Mouse (Mus musculus) kidney, embryonic 14.5 days (tissue): ENCODE measurements around the gene Prodh2. TPM values are rescaled to one million over a fixed set of nuclear protein-coding genes. Genes with fewer than 3 reads are reported as not detected.
"Not testable (repeated sequence)": the region's sequence is repeated elsewhere in the genome, so short reads cannot be mapped to it uniquely, and the experiment has no call there.

Experiments used
- ATAC-seq: fragments of 200-750 bp; cut with Nextera tagmentation; 2 replicates; pipeline ENCODE4 v1.8.0; 2017; ENCODE audit warnings: moderate number of reproducible peaks, mild to moderate bottlenecking, moderate TSS enrichment, moderate library complexity; ENCODE audit not compliant: low FRiP score, low TSS enrichment
- H3K27ac ChIP-seq: fragments of 300-500 bp; sonication (generic); 2 replicates; pipeline ENCODE4 v1.5.1; 2014; ENCODE audit warnings: low read depth, mild to moderate bottlenecking, low read length, moderate library complexity, mixed read lengths
- H3K27me3 ChIP-seq: fragments of 300-500 bp; sonication (generic); 2 replicates; pipeline ENCODE4 v1.6.1; 2014; ENCODE audit warnings: mild to moderate bottlenecking, low read length; ENCODE audit not compliant: control insufficient read depth, insufficient read depth
- H3K36me3 ChIP-seq: fragments of 300-500 bp; sonication (generic); 2 replicates; pipeline ENCODE4 v1.6.1; 2014; ENCODE audit warnings: low read length, mixed read lengths; ENCODE audit not compliant: control insufficient read depth, insufficient read depth
- H3K4me1 ChIP-seq: fragments of 300-500 bp; sonication (generic); 2 replicates; pipeline ENCODE4 v1.6.1; 2014; ENCODE audit warnings: low read length, mixed read lengths; ENCODE audit not compliant: control insufficient read depth, insufficient read depth
- H3K4me2 ChIP-seq: fragments of 300-500 bp; sonication (generic); replicated peaks from 2 replicates; pipeline ENCODE4 v1.6.1; 2014; ENCODE audit warnings: low read depth, mild to moderate bottlenecking, low read length
- H3K4me3 ChIP-seq: fragments of 300-500 bp; sonication (generic); 2 replicates; pipeline ENCODE4 v1.5.1; 2014; ENCODE audit warnings: mild to moderate bottlenecking, low read length
- H3K9ac ChIP-seq: fragments of 300-500 bp; sonication (generic); 2 replicates; pipeline ENCODE4 v1.6.1; 2014; ENCODE audit warnings: low read depth, mild to moderate bottlenecking, low read length, moderate library complexity
- H3K9me3 ChIP-seq: fragments of 300-500 bp; sonication (generic); 2 replicates; pipeline ENCODE4 v1.6.1; 2016; ENCODE audit warnings: low read length; ENCODE audit not compliant: control insufficient read depth
- WGBS: fragments of 180-500 bp; shearing (Covaris S2); extraction: QIAGEN DNeasy Blood & Tissue Kit; methylation state at CpG from one replicate; pipeline ENCODE4 v1.1.7; 2014; 5-methylcytosine and 5-hydroxymethylcytosine counted together
- polyA plus RNA-seq: library from polyadenylated mRNA; unstranded; fragments of >200 nt; fragmentation: Nextera tagmentation; extraction: Ambion mirVana; gene quantifications from 2 replicates; pipeline ENCODE4 v1.2.1, GENCODE M21; 2014

The Prodh2 gene
- polyA plus RNA-seq, 1 experiment from 2014 or later: 2.3 TPM

DNA sequence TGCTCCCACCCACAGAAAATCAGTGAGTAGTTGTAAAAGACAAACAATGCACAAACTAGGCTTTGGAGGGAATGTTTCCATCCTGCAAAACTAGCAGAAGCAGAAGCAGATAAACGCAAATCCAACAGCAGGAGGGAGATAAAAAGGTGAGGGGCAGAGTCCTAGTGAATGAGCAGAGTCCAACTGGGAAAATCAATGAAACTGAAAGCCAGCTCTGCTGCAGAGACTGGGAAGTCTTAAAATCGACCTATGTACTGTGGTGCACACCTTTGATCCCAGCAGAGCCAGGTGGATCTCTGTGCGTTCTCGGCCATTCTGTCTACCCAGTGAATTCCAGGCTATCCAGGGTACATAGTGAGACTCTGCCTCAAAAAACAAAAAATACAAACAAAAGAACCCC is 18.4 kb upstream of the Prodh2 start:
- ATAC-seq: no peak
- Histone ChIP-seq H3K4me1 (peaks cover 3% of the 10 kb centered on the region; the same call in 1 of the 2 replicates), H3K4me2 (no peak overlapping the region), H3K27ac (no peak overlapping the region), H3K9me3 (no peaks in the 10 kb centered on the region), H3K27me3 (no peaks in the 10 kb centered on the region), H3K36me3 (no peaks in the 10 kb centered on the region), H3K4me3 (no peak overlapping the region), H3K9ac (no peak overlapping the region)
- WGBS: 72% methylated on average over 4 of the region's 4 CpGs

DNA sequence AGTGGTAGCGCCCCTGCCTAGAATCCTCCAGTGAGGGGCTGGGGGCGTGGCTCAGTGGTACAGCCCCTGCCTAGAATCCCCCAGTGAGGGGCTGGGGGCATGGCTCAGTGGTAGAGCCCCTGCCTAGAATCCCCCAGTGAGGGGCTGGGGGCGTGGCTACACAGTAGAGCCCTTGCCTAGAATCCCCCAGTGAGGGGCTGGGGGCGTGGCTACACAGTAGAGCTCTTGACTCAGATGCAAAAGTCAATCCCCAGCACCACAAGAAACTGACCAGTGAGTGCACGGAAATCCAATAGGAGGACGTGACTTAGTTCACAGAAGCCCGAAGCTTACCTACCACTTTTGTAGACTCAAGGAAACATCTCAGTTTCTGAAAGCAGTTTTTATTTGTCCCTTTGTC is 17.3 kb upstream of the Prodh2 start:
- H3K9me3 ChIP-seq, H3K27me3 ChIP-seq, H3K4me2 ChIP-seq, H3K9ac ChIP-seq, ATAC-seq, H3K4me1 ChIP-seq, H3K36me3 ChIP-seq, H3K27ac ChIP-seq, H3K4me3 ChIP-seq: not testable (repeated sequence)
- WGBS: 93% methylated on average over 6 of the region's 7 CpGs

DNA sequence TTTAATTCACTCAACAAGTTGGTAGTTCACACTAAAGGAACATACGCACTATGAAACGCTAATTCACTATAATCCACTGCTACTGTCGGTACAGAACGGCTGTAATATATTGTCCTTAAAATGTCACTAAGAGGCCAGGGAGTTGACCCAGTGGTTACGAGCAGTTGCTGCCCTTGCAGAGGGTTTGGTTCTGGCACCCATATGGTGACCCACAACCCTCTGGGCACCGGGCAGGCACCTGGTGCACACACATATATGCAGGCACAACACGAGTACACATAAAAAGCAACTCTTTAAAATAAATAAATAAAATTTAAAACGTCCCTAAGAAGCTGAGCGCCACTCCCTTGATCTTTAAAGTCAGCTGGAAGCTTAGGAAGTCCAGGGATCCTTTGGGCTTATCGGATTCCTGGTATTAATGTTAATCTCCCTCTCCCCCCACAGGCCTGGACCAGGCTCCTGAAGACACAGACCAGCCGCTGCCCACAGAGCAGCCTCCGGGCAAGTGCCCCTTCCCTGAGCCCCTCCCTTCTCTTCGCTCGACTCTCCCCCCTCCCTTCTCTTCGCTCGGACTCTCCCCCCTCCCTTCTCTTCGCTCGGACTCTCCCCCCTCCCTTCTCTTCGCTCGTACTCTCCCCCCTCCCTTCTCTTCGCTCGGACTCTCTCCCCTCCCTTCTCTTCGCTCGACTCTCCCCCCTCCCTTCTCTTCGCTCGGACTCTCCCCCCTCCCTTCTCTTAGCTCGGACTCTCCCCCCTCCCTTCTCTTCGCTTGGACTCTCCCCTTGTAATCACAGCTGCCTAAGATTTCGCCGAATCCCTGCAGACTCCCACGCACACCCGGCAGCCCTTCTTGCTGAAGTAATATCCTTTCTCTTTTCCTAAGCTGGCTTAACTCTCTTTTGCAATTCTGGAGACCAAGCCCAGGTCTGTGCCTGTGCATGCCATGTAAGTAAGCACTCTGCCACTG is 15.7 kb upstream of the Prodh2 start:
- Histone ChIP-seq H3K4me2 (peak overlapping the region; percentile 48), H3K9ac (peak overlapping the region; percentile 23; the same call in 1 of the 2 replicates), H3K4me3 (peak overlapping the region; percentile 25), H3K27me3 (0 out of 2 replicates have a peak, but pooled peaks cover 7% of the 10 kb centered on the region), H3K27ac (peak overlapping the region; percentile 2; the same call in 1 of the 2 replicates), H3K4me1 (peaks cover 3% of the 10 kb centered on the region; the same call in 1 of the 2 replicates), H3K9me3 (no peaks in the 10 kb centered on the region), H3K36me3 (no peaks in the 10 kb centered on the region)
- ATAC-seq: peak; percentile 79; the same call in 1 of the 2 replicates
- WGBS: 3% methylated on average over 32 of the region's 32 CpGs

DNA sequence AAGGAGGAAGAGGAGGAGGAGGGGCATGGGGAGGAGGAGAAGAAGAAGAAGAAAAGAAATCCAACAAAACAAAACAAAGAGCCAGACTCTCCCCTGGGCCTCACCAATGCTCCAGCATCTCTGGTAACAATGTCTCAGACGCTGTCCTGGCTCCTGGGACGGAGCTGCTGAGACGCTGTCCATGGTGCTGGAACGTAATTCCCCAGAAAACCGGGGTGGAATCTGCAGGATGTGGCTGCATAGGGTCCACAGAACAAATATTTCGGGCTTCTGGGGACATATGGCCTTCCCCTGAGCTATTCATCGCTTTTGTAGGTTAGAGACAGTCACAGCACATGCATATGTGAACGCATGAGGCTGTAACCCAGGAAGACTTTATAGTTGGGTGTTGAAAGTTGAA is 9.2 kb upstream of the Prodh2 start:
- Histone ChIP-seq H3K27me3 (0 out of 2 replicates have a peak, but pooled peaks cover 11% of the 10 kb centered on the region), H3K9ac (no peak overlapping the region), H3K9me3 (no peaks in the 10 kb centered on the region), H3K4me3 (no peak overlapping the region), H3K27ac (no peak overlapping the region), H3K36me3 (no peaks in the 10 kb centered on the region), H3K4me2 (no peak overlapping the region), H3K4me1 (no peaks in the 10 kb centered on the region)
- WGBS: 17% methylated on average over 8 of the region's 8 CpGs
- ATAC-seq: no peak

DNA sequence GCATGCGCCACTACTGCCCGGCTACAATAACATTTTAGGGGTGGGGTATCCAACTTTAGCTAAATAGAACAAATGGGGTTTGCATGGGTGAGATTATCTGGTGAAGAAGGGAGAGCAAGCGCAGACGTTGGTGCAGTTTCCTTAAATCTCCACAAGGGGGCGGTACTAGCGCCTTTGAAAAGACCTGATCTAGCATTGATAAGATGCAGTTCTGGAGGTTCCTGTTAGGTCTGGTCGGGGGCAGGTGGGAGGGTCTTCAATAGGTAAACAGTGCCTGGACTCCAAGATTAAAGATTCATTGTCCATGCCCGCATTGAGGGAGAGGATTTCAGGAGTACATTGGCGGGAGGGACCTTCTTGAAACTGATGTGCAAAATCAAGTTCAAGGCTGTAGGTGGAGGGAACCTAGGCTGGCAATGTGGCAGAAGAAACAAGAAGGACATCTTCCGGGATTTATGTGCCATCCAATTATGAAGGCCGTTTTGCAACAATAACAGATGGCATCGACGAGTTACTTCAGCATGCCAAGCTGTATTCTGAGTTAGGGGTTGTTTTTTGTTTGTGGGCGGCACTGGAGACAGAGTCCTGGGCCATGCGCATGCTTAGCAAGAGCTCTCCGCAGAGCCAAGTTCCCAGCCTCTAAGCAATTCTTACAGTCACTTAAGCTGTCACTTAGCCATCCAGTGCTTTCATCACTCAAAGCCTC is 3.0 kb upstream of the Prodh2 start:
- H3K27ac ChIP-seq: no peak overlapping the region
- H3K9me3 ChIP-seq: no peaks in the 10 kb centered on the region
- no peaks in the 10 kb centered on the region for H3K27me3 ChIP-seq
- no peak overlapping the region for H3K9ac ChIP-seq
- ATAC-seq: no peak
- H3K4me2 ChIP-seq: no peak overlapping the region
- H3K36me3 ChIP-seq: no peaks in the 10 kb centered on the region
- H3K4me1 ChIP-seq: peaks cover 6% of the 10 kb centered on the region; the same call in 1 of the 2 replicates
- H3K4me3 ChIP-seq: no peak overlapping the region
- 35% methylated on average over 16 of the region's 16 CpGs for WGBS

DNA sequence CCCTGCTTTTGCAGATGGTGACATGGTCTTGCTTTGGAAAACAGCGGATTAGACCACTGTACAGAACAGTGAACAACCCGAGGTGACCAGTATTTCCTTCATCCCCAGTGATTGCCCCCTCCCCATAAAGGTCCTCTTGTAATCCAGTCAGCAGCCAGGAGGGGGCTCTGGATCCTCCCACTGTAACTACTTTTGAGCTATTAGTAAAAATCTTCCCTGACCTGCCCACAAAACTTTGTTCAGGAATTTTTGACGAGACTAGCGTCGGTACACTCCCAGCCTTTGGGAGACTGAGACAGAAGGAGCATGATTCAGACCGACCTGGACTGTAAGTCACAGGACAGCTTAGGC is 2.5 kb upstream of the Prodh2 start:
- Histone ChIP-seq H3K9me3 (no peaks in the 10 kb centered on the region), H3K4me1 (peaks cover 6% of the 10 kb centered on the region; the same call in 1 of the 2 replicates), H3K27ac (no peak overlapping the region), H3K27me3 (no peaks in the 10 kb centered on the region), H3K4me3 (no peak overlapping the region), H3K9ac (no peak overlapping the region), H3K36me3 (no peaks in the 10 kb centered on the region), H3K4me2 (no peak overlapping the region)
- ATAC-seq: no peak
- WGBS: 22% methylated on average over 6 of the region's 6 CpGs

DNA sequence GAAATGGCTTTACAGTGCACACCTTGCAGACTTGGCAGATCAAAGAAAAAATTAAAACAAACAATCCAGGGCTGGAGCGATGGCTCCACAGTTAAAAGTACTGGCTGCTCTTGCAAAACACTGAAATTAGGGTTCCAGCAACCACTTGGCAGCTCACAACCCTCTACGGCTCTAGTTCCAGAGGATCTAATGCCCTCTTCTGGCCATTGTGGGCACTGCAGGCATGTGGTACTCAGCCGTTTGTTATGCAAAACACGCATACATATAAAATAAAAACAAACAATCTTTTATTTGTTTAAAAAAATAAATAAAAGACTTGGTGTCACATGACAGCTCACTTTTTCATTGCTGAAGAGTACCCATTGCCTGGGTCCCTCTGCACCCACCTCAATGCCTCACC is 657 bp upstream of the Prodh2 start:
- no peak overlapping the region for H3K4me3 ChIP-seq
- no peak overlapping the region for H3K9ac ChIP-seq
- H3K4me2 ChIP-seq: no peak overlapping the region
- H3K9me3 ChIP-seq: no peaks in the 10 kb centered on the region
- no peak for ATAC-seq
- no peaks in the 10 kb centered on the region for H3K36me3 ChIP-seq
- H3K27me3 ChIP-seq: no peaks in the 10 kb centered on the region
- H3K4me1 ChIP-seq: peaks cover 6% of the 10 kb centered on the region; the same call in 1 of the 2 replicates
- H3K27ac ChIP-seq: no peak overlapping the region
- WGBS: 22% methylated on average over 4 of the region's 4 CpGs

DNA sequence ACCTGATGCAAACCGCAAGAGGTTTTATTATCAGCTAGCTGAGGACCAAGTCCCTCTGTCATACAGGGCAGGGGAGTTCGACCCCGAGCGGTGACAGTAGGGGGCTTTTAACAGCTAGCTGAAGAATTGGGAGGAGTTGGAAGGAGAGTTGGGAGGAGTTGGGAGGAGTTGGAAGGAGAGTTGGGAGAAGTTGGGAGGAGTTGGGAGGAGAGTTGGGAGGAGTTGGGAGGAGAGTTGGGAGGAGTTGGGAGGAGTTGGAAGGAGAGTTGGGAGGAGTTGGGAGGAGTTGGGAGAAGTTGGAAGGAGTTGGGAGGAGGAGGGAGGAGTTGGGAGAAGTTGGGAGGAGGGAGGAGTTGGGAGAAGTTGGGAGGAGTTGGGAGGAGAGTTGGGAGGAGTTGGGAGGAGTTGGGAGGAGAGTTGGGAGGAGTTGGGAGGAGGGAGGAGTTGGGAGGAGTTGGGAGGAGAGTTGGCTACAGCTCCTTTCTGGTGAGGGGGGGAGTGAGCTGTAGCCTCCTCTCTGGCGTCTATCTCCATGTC is 2.2 kb downstream of the Prodh2 start:
- not testable (repeated sequence) for H3K27ac ChIP-seq, H3K36me3 ChIP-seq, H3K4me3 ChIP-seq, H3K27me3 ChIP-seq, H3K4me2 ChIP-seq, ATAC-seq, H3K9me3 ChIP-seq, H3K9ac ChIP-seq, H3K4me1 ChIP-seq
- 49% methylated on average over 5 of the region's 5 CpGs for WGBS
